Comparison of ENCODE assay signal across 31 mouse cellular contexts in genomic region chr8:83707554-83707953, GRCm38 (mm10). TPM values are rescaled to one million over a fixed set of nuclear protein-coding genes. Genes with fewer than 3 reads are reported as not detected.
DNase-seq lines count a peak whose midpoint lies in the region; ATAC-seq and TF ChIP-seq lines count a peak whose summit lies in the region.
"Had no signal": no experiment of that assay in that cellular context is flagged by ENCODE, and none has a peak within 500 bp of the region (broad histone marks: within the 10 kb centered on the region; RNA-seq: fewer than 3 reads in every experiment).

No protein-coding gene starts in this region.

- peaks cover 11% of the 10 kb centered on the region for H3K4me1 ChIP-seq in testis, adult 2 months (ENCODE audit: control insufficient read depth, insufficient read depth, low read length)
- H3K4me1 ChIP-seq: embryonic facial prominence, embryonic 10.5 days; embryonic facial prominence, embryonic 13.5 days; forebrain, embryonic 12.5 days; forebrain, embryonic 15.5 days; heart, embryonic 15.5 days; hindbrain, embryonic 13.5 days had no signal

- no peak for TF ChIP-seq CTCF in testis, adult 2 months (IDR thresholded peaks at IDR 0.05; ENCODE audit: control insufficient read depth, insufficient read depth, insufficient replicate concordance, low read depth, low read length)

- no peaks in the 10 kb centered on the region for H3K36me3 ChIP-seq in testis, adult 2 months (ENCODE audit: control insufficient read depth, insufficient read depth, low read length)
- H3K36me3 ChIP-seq: embryonic facial prominence, embryonic 10.5 days; embryonic facial prominence, embryonic 13.5 days; forebrain, embryonic 12.5 days; forebrain, embryonic 15.5 days; heart, embryonic 12.5 days; heart, embryonic 15.5 days; hindbrain, embryonic 10.5 days; hindbrain, embryonic 13.5 days had no signal

- no peak for ATAC-seq in frontal cortex, adult (ENCODE audit: low TSS enrichment)
- ATAC-seq: forebrain, embryonic 15.5 days; hindbrain, embryonic 16.5 days; Patski had no signal

- peak; percentile 54 to 67 for DNase-seq in frontal cortex, postnatal 36 days (ENCODE audit: low spot score in 2 of 2)
- peak; percentile 46 to 60 for DNase-seq in left cerebral cortex, postnatal 14 days (ENCODE audit: low spot score in 2 of 2)
- no peak for DNase-seq in left cerebral cortex, postnatal 4 days
- no peak for DNase-seq in testis, postnatal 14 days (ENCODE audit: low spot score)
- no peak for DNase-seq in gastrocnemius, postnatal 36 days
- no peak for DNase-seq in thymus, adult 18-20 months
- DNase-seq: adrenal gland, postnatal 10 days; adrenal gland, postnatal 36 days; cerebellum, adult 11 months; cerebellum, adult 2 months; cerebellum, adult 9-11 months; cerebellum, postnatal 36 days; embryo, embryonic 11 days; gastrocnemius, adult 2 months; gastrocnemius, postnatal 14 days; heart, adult 18-20 months; heart, postnatal 10 days; heart, postnatal 36 days had no signal

- intact Hi-C loops in left cerebral cortex, postnatal 14 days (cut with DNase I): no loop called here
- intact Hi-C loops in left cerebral cortex, postnatal 4 days (cut with DNase I): no loop called here
- intact Hi-C loops in gastrocnemius, postnatal 36 days (cut with DNase I): no loop called here

- peak; percentile 56; the same call in 1 of the 2 replicates for TF ChIP-seq POLR2A in testis, adult 2 months (IDR thresholded peaks at IDR 0.05; ENCODE audit: control insufficient read depth, low read depth, low read length)

- peak overlapping the region; percentile 3; the same call in 1 of the 2 replicates for H3K27ac ChIP-seq in testis, adult 2 months (ENCODE audit: control insufficient read depth, insufficient read depth, low read depth, low read length)
- H3K27ac ChIP-seq: embryonic facial prominence, embryonic 10.5 days; embryonic facial prominence, embryonic 13.5 days; forebrain, embryonic 12.5 days; forebrain, embryonic 15.5 days; gastrocnemius, adult 2 months; heart, embryonic 15.5 days; hindbrain, embryonic 10.5 days; hindbrain, embryonic 13.5 days had no signal

- peak overlapping the region; percentile 69 for H3K4me3 ChIP-seq in testis, adult 2 months (ENCODE audit: control insufficient read depth, low read depth, low read length)
- H3K4me3 ChIP-seq: embryonic facial prominence, embryonic 10.5 days; embryonic facial prominence, embryonic 13.5 days; erythroblast, embryonic 14.5 days; forebrain, embryonic 12.5 days; forebrain, embryonic 15.5 days; gastrocnemius, adult 2 months; heart, embryonic 12.5 days; heart, embryonic 15.5 days; hindbrain, embryonic 10.5 days; hindbrain, embryonic 13.5 days had no signal

- H3K27me3 ChIP-seq in testis, adult 2 months (ENCODE audit: control insufficient read depth, insufficient read depth, low read length): no peaks in the 10 kb centered on the region
- H3K27me3 ChIP-seq: embryonic facial prominence, embryonic 13.5 days; forebrain, embryonic 15.5 days; heart, embryonic 12.5 days; heart, embryonic 15.5 days; hindbrain, embryonic 13.5 days; Patski had no signal

RNA-seq across cellular contexts. Expression of gene Ddx39, which starts 7.4 kb away (rescaled TPM):
- total RNA-seq in left cerebral cortex, postnatal 14 days (2021): 10 to 100 TPM; 18.4 to 19.7 TPM
- 10 to 100 TPM; 39.1 to 39.7 TPM for total RNA-seq in left cerebral cortex, postnatal 4 days (2021)
- 101 and 105 TPM in 2 replicates for polyA plus RNA-seq in testis, adult 2 months (2012; rRNA removed)
- 10 to 100 TPM; 11.3 to 12.0 TPM for total RNA-seq in gastrocnemius, postnatal 36 days (2021)

RNA-seq across cellular contexts. Expression of gene Pkn1, which starts 8.6 kb away (rescaled TPM):
- total RNA-seq in left cerebral cortex, postnatal 14 days (2021): 10 to 100 TPM; 63.8 to 74.1 TPM
- 100 to 1,000 TPM in 1 of 2 experiments, 10 to 100 TPM in 1; 98.7 to 107 TPM for total RNA-seq in left cerebral cortex, postnatal 4 days (2021)
- 13.3 and 16.6 TPM in 2 replicates for polyA plus RNA-seq in testis, adult 2 months (2012; rRNA removed)
- total RNA-seq in gastrocnemius, postnatal 36 days (2021): 10 to 100 TPM; 30.6 to 33.7 TPM

RNA-seq across cellular contexts. Expression of gene Adgre5, which starts 33.6 kb away (rescaled TPM):
- 10 to 100 TPM; 11.2 to 11.8 TPM for total RNA-seq in left cerebral cortex, postnatal 14 days (2021)
- total RNA-seq in left cerebral cortex, postnatal 4 days (2021): 10 to 100 TPM in 1 of 2 experiments, 1 to 10 TPM in 1; 9.4 to 11.5 TPM
- polyA plus RNA-seq in testis, adult 2 months (2012; rRNA removed): 6.1 and 13.1 TPM in 2 replicates
- 10 to 100 TPM; 21.9 to 22.5 TPM for total RNA-seq in gastrocnemius, postnatal 36 days (2021)

RNA-seq across cellular contexts. Expression of gene Ptger1, which starts 41.1 kb away (rescaled TPM):
- total RNA-seq in left cerebral cortex, postnatal 14 days (2021): 1 to 10 TPM; 1.4 to 1.5 TPM
- total RNA-seq in left cerebral cortex, postnatal 4 days (2021): 1 to 10 TPM in 1 of 2 experiments, under 1 TPM in 1; 0.95 to 1.1 TPM
- 0.51 and 0.59 TPM in 2 replicates for polyA plus RNA-seq in testis, adult 2 months (2012; rRNA removed)
- total RNA-seq in gastrocnemius, postnatal 36 days (2021): under 1 TPM; 0.10 to 0.12 TPM

RNA-seq across cellular contexts. Expression of gene Gipc1, which starts 55.1 kb away (rescaled TPM):
- 100 to 1,000 TPM; 104 to 109 TPM for total RNA-seq in left cerebral cortex, postnatal 14 days (2021)
- total RNA-seq in left cerebral cortex, postnatal 4 days (2021): 10 to 100 TPM; 74.7 to 77.4 TPM
- 12.1 and 12.2 TPM in 2 replicates for polyA plus RNA-seq in testis, adult 2 months (2012; rRNA removed)
- total RNA-seq in gastrocnemius, postnatal 36 days (2021): 10 to 100 TPM; 16.7 to 17.8 TPM

Comparison
In these comparisons a context has a peak if more than half of its experiments do, and no peak if none do; other contexts are left out.
1. DNase-seq: peak in frontal cortex, postnatal 36 days (2 of 2) and left cerebral cortex, postnatal 14 days (2 of 2); none in left cerebral cortex, postnatal 4 days (single experiment), testis, postnatal 14 days (single experiment), gastrocnemius, postnatal 36 days (0 of 2) and thymus, adult 18-20 months (0 of 2).